Mouse (Mus musculus): Measurements from ENCODE around the gene Dcaf15. TPM values are rescaled to one million over a fixed set of nuclear protein-coding genes. Genes with fewer than 3 reads are reported as not detected.

The Dcaf15 gene
- total RNA-seq, 2 experiments from 2014 or later, result 17.7 to 20.6 TPM

DNA sequence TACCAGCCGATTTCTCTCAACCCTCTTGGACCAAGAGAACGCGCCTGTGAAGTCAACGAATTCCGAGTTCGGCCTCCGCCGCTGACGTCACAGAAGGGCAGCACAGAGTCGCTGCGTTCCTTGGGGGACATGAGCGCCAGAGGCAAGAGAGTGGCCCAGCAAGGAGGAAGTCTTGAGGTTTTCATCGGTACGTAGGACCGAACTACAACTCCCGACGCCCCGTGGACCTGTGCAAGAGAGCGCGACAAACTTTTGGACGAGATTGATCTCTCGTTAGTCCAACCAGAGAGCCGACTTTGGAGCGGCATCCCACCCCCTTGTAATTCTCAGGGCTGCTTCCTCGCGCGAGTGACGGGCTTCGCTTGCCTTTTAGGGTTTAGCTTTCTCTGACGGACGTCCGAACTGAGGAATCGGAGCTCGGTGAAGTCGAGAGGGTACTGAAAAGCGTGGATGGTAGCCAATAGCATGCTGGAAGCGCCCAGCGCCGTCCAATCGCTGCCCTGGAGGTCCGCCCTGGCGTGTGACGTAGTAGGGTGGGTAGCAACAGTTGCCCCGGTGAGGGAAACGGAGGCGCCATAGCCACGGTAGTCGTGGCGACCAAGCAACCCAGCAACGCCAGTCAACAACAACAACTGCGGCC is 38.2 kb downstream of the Dcaf15 start, which contains the start of gene Rfx1:
TSS of gene Rfx1 (plus strand) at position 544 of the 640 bp plus-strand sequence.
- peak; percentile 99 for DNase-seq

GRCm38 (mm10) chr8:84065457-84066072 is 39.0 kb downstream of the Dcaf15 start:
- DNase-seq, result no peak

GRCm38 (mm10) chr8:84065037-84065436 is 39.5 kb downstream of the Dcaf15 start, which contains the start of gene Gm10643:
TSS of gene Gm10643 (minus strand) at chr8:84065137.
- no peak for DNase-seq

DNA sequence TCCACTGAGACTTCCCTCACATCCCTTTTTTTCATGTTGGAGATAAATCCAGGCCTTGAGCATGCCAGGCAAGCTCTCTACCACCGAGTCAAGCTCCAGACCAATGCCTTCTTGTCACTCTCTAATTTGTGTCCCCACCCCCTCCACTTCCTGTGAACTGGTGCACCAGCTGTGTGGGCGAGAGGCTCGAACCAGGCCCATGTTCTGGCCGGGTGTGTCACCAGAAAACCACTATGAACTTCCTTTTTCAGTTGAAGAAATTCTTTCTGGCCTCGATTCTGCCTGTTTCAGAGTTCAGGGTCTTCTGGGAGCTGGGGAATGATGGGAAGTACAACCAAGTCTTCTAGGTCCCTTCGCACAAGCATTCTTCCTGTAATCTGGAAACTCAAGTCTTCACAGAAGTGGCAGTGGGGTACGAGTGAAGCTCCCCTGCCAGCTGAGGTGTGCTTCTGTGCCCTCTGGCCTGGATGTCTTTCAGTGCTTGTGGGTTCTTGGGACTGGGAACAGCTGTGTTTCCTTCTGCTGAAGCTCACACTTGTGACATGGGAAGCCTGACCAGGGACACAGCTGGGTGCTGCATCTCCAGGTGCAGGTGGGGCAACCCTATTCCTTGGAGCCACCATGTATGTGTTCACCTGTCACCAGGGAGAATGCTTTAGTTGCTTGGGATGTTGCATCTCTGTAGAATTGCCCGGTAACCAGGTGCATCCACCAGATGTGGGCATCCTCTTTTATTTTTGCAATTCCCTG is 40.5 kb downstream of the Dcaf15 start:
- no peak for DNase-seq

DNA sequence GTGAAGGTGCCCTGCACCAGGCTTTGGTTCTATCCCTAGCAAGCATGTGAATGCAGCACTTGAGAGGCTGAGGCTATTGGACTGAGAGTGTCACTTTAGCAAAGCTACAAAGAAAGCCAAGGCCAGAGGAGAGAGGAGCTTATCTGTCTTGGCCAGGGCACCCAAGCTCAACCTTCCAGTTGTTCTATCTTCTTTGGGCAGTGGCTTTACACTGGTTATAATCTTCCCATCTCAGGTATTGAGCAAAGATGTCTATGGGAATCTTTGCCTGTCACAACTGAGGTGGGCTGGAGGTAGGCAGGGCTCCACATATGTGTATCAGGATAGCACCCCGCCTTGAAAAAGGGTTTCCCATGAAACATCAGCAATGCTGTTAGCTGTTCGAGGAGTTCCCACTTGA is 44.3 kb downstream of the Dcaf15 start:
- DNase-seq, result no peak

DNA sequence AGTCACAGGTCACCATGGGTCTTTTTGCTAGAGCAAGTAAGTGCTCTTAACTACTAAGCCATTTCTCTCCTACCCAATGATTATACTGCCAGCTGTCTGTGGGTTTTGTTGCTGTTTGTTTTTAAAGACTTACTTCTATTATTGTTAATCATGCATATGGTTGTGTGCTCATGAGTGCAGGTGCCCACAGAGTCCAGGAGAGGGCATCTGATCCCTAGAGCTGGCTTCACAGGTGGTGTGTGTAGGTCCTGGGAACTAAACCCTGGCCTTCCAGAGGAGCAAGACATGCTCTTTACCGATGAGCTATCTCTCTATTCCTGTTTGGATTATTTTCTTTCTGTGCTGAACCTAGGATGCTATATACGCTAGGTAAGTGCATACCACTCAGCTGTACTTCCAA is 45.3 kb downstream of the Dcaf15 start:
- no peak for DNase-seq

DNA sequence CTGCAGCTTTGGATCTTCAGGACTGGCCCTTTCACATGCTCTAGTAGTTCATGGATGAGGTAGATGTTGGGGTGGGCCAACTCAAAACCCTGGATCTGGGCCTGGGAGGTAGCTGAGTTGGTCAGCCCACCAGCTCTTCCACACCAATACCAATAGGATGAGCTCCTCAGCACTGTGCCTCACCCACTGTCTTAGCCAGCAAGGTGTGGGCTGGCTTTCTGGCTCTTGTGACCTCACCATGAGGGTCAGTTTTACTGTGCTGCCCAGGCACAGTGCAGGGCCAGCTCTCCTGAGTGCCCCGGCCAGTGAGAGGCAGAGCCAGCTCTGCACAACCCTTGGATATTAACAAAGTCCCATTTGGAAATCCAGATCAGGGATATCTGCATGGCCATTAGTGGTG is 46.7 kb downstream of the Dcaf15 start:
- no peak for DNase-seq

DNA sequence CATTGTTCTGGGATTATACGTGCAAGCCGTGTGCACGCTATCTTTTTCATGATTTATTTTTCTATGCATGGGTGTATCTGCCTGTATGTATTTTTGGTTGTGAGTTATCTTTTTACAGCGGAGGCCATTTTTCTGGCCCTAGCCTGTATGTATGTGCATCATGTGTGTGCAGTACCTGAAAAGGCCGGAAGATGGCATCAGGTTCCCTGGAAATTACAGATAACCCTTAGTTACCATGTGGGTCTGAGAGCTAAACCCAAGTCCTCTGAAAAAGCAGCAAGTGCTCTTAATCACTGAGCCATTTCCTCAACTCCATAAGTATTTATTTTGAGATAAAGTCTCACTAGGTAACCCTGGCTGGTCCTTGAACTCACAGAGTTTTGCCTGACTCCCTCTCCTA is 51.3 kb downstream of the Dcaf15 start:
- no peak for DNase-seq

GRCm38 (mm10) chr8:84052746-84053145 is 51.8 kb downstream of the Dcaf15 start:
- no peak for DNase-seq

GRCm38 (mm10) chr8:84048171-84048570 is 56.4 kb downstream of the Dcaf15 start:
- DNase-seq, result no peak

Small RNA genes within 50 kb of the gene (microRNA-seq; reads per million reads assigned to microRNA genes)
- gene Mir709, result not detected

Other genes with a start within 250 kb of the Dcaf15 start
- gene Adgrl1, start 204.7 kb downstream of the Dcaf15 start, total RNA-seq (2021), result 10 to 100 TPM; 48.7 to 60.4 TPM
- gene Gm10644, start 149.6 kb downstream of the Dcaf15 start, total RNA-seq (2021), result under 1 TPM; 0.51 to 0.88 TPM
- 10 to 100 TPM in 1 of 2 experiments, 1 to 10 TPM in 1; 9.2 to 12.1 TPM for gene Asf1b, start 149.3 kb downstream of the Dcaf15 start, total RNA-seq (2021)
- 100 to 1,000 TPM; 253 to 325 TPM for gene Prkaca, start 131.8 kb downstream of the Dcaf15 start, total RNA-seq (2021)
- 10 to 100 TPM; 40.8 to 41.6 TPM for gene Samd1, start 107.1 kb downstream of the Dcaf15 start, total RNA-seq (2021)
- under 1 TPM; 0.48 to 0.60 TPM for gene 1700067K01Rik, start 103.3 kb downstream of the Dcaf15 start, total RNA-seq (2021)
- gene 2210011C24Rik, start 92.6 kb downstream of the Dcaf15 start, total RNA-seq (2021), result under 1 TPM in 1 of 2 experiments, not detected in 1; 0.24 TPM
- under 1 TPM; 0.57 to 0.70 TPM for gene Palm3, start 83.3 kb downstream of the Dcaf15 start, total RNA-seq (2021)
- gene Il27ra, start 62.2 kb downstream of the Dcaf15 start, total RNA-seq (2021), result 1 to 10 TPM; 5.3 to 6.9 TPM
- gene Rln3, start 59.8 kb downstream of the Dcaf15 start, total RNA-seq (2021), result under 1 TPM in 1 of 2 experiments, not detected in 1; 0.51 TPM
- 1 to 10 TPM; 2.2 to 3.1 TPM for gene Gm10643, start 39.6 kb downstream of the Dcaf15 start, total RNA-seq (2021)
- gene Rfx1, start 37.9 kb downstream of the Dcaf15 start, total RNA-seq (2021), result 10 to 100 TPM; 12.4 to 14.7 TPM
- 1 to 10 TPM in 1 of 2 experiments, under 1 TPM in 1; 1.00 to 1.8 TPM for gene Podnl1, start 21.2 kb upstream of the Dcaf15 start, total RNA-seq (2021)
- gene Cc2d1a, start 43.2 kb upstream of the Dcaf15 start, total RNA-seq (2021), result 10 to 100 TPM; 18.6 to 27.0 TPM
- under 1 TPM; 0.36 to 0.79 TPM for gene 4930432K21Rik, start 43.3 kb upstream of the Dcaf15 start, total RNA-seq (2021)
- 1 to 10 TPM in 1 of 2 experiments, under 1 TPM in 1; 0.96 to 2.3 TPM for gene Nanos3, start 80.4 kb upstream of the Dcaf15 start, total RNA-seq (2021)
- gene Zswim4, start 132.3 kb upstream of the Dcaf15 start, total RNA-seq (2021), result 10 to 100 TPM; 22.7 to 26.3 TPM
- 100 to 1,000 TPM; 210 to 233 TPM for gene D8Ertd738e, start 145.0 kb upstream of the Dcaf15 start, total RNA-seq (2021)
- gene Mri1, start 152.6 kb upstream of the Dcaf15 start, total RNA-seq (2021), result 10 to 100 TPM; 28.0 to 34.4 TPM
- 10 to 100 TPM; 14.2 to 16.5 TPM for gene Ccdc130, start 165.6 kb upstream of the Dcaf15 start, total RNA-seq (2021)

Data from adrenal gland, postnatal 10 days (tissue).